Mouse (Mus musculus): ENCODE results near the gene Fcho1. TPM values are rescaled to one million over a fixed set of nuclear protein-coding genes. Genes with fewer than 3 reads are reported as not detected.
A peak's percentile ranks its signal among the peaks of the same experiment; 100 is the strongest.

Gene Fcho1
- total and polyA plus RNA-seq, 2 experiments from 2014 or later, result 68.7 to 97.2 TPM

DNA sequence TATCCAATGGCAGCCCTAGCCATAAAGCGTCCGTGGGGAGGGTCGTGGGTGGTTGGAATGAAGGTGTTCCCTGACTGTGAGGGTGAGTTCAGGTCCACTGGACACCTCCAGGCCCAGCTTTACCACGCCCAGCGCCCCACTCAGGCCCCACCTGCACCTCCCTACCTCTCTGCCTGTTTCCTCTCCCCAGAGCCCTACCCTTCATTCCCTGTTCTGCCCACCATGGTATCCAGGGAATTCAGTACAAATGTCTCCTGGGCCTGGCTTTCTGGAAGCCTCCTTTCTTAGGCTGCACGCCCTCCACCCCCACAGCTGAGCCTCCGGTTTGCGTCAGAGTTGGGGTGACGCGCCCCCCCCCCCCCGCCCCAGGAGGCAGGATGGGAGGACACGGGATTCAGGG, 55.3 kb downstream of the Fcho1 start:
- H3K4me1 ChIP-seq (ENCODE audit: insufficient read depth), result peaks cover 16% of the 10 kb centered on the region
- TF ChIP-seq CTCF (IDR thresholded peaks at IDR 0.05; ENCODE audit: low read depth), result no peak
- H3K9ac ChIP-seq, result peak overlapping the region; percentile 77
- H3K4me2 ChIP-seq (ENCODE audit: low read depth), result peak overlapping the region; percentile 76
- no peaks in the 10 kb centered on the region for H3K27me3 ChIP-seq (ENCODE audit: insufficient read depth, low read length)
- peak; percentile 38 for DNase-seq
- H3K9me3 ChIP-seq (ENCODE audit: low read length), result no peaks in the 10 kb centered on the region
- ATAC-seq, result peak; percentile 25
- WGBS, result 9% methylated on average over 8 of the region's 12 CpGs
- peak overlapping the region; percentile 60 for H3K4me3 ChIP-seq (ENCODE audit: low read depth, low read length)
- peak overlapping the region; percentile 86 for H3K27ac ChIP-seq (ENCODE audit: low read depth, low read length)
- H3K36me3 ChIP-seq (ENCODE audit: insufficient read depth), result no peaks in the 10 kb centered on the region; the same call in 1 of the 2 replicates

DNA sequence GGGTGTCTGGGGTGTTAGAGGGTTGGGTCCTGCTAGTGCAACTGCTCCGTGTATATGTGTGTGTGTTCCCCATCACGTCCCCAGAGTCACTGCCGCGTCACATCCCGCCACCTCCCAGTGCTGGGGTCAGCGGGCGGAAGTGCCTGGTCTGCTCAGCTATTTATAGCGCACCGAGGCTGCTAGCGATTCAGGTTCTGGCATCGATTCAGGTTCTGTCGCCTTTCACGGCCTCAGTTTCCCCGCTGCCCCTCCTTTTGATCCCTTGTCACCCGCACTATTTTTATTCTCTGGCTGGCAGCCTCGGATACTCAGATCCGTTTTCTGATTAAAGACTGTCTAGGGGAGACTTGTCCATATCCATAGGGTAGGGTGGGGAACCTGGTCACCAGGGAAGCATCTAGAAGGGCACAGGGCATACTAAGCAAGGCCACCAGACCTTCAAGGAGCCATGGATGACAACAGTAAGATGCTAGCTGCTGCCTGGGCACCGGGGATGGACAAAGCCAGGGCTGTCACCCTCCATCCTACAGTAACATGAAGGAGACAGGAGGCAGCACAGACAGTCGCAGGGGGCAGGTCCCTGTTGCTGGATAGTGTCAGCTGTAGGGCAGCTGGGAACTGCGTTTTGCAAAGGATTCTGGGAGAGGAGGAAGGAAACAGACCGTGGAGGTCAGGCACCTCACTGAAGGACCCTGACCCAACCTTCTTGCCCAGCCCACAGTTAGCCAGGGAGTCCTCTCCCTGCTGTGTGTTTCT, 57.1 kb downstream of the Fcho1 start:
- no peak for ATAC-seq
- TF ChIP-seq CTCF (IDR thresholded peaks at IDR 0.05; ENCODE audit: low read depth), result no peak
- Histone ChIP-seq H3K4me1 (ENCODE audit: insufficient read depth) (peaks cover 16% of the 10 kb centered on the region), H3K27me3 (ENCODE audit: insufficient read depth, low read length) (no peaks in the 10 kb centered on the region), H3K9ac (peak overlapping the region; percentile 7; the same call in 1 of the 2 replicates), H3K36me3 (ENCODE audit: insufficient read depth) (peaks cover 17% of the 10 kb centered on the region), H3K9me3 (ENCODE audit: low read length) (no peaks in the 10 kb centered on the region), H3K4me3 (ENCODE audit: low read depth, low read length) (no peak overlapping the region), H3K27ac (ENCODE audit: low read depth, low read length) (no peak overlapping the region), H3K4me2 (ENCODE audit: low read depth) (peak overlapping the region; percentile 35)
- DNase-seq, result no peak
- WGBS, result 7% methylated on average over 21 of the region's 21 CpGs

DNA sequence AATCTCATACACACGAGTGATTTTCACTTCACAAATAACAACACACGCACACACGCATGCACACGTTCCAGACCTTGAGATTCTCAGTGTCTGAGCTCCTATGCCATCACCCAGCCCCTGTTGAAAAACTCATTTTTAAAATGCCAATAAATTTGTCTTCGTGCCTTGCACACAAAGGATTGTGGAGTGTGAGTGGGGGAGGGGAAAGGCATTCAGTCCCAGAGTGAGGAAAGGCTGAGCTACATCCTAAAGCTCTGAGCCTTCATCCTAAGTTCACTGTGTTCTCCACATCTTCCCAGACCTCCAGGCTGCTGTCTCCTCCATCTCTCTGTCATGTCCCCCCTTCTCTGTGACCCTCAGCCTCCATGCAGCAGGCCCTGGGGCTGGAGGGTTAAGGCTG, 58.3 kb downstream of the Fcho1 start:
- Histone ChIP-seq H3K4me3 (ENCODE audit: low read depth, low read length) (no peak overlapping the region), H3K27me3 (ENCODE audit: insufficient read depth, low read length) (no peaks in the 10 kb centered on the region), H3K27ac (ENCODE audit: low read depth, low read length) (peak overlapping the region; percentile 40), H3K9ac (0 out of 2 replicates have a peak overlapping the region, but pooled peaks have one; percentile 25), H3K9me3 (ENCODE audit: low read length) (no peaks in the 10 kb centered on the region), H3K36me3 (ENCODE audit: insufficient read depth) (peaks cover 28% of the 10 kb centered on the region), H3K4me1 (ENCODE audit: insufficient read depth) (peaks cover 16% of the 10 kb centered on the region), H3K4me2 (ENCODE audit: low read depth) (peak overlapping the region; percentile 35)
- TF ChIP-seq CTCF (IDR thresholded peaks at IDR 0.05; ENCODE audit: low read depth), result no peak
- no peak for ATAC-seq
- WGBS, result 33% methylated on average over 5 of the region's 5 CpGs
- DNase-seq, result peak; percentile 57

DNA sequence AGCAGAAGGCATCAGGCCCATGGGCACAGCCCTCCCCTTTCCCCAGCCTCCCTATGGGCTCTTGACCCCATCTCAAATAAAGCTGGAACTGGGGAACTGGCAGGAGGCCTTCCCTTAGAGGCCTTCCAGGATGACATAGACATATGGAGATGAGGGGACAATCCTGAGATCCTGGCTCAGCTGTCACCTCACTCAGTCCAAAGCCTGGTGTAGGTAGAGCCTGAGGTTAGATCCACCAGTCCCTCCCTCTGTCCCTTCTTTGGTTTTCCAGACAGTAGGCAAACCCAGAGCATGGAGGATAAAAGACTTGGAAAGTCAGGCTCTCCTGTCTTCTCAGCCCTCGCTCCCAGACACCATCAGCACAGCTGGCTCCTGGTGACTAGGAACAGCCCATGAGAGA, 58.7 kb downstream of the Fcho1 start:
- Histone ChIP-seq H3K4me2 (ENCODE audit: low read depth) (no peak overlapping the region), H3K9me3 (ENCODE audit: low read length) (no peaks in the 10 kb centered on the region), H3K4me1 (ENCODE audit: insufficient read depth) (peaks cover 13% of the 10 kb centered on the region), H3K9ac (no peak overlapping the region), H3K27ac (ENCODE audit: low read depth, low read length) (peak overlapping the region; percentile 40; the same call in 1 of the 2 replicates), H3K4me3 (ENCODE audit: low read depth, low read length) (no peak overlapping the region), H3K36me3 (ENCODE audit: insufficient read depth) (peaks cover 32% of the 10 kb centered on the region), H3K27me3 (ENCODE audit: insufficient read depth, low read length) (no peaks in the 10 kb centered on the region)
- ATAC-seq, result no peak
- WGBS, result 25% methylated on average over 1 of the region's 1 CpGs
- no peak for TF ChIP-seq CTCF (IDR thresholded peaks at IDR 0.05; ENCODE audit: low read depth)
- DNase-seq, result peak; percentile 40

DNA sequence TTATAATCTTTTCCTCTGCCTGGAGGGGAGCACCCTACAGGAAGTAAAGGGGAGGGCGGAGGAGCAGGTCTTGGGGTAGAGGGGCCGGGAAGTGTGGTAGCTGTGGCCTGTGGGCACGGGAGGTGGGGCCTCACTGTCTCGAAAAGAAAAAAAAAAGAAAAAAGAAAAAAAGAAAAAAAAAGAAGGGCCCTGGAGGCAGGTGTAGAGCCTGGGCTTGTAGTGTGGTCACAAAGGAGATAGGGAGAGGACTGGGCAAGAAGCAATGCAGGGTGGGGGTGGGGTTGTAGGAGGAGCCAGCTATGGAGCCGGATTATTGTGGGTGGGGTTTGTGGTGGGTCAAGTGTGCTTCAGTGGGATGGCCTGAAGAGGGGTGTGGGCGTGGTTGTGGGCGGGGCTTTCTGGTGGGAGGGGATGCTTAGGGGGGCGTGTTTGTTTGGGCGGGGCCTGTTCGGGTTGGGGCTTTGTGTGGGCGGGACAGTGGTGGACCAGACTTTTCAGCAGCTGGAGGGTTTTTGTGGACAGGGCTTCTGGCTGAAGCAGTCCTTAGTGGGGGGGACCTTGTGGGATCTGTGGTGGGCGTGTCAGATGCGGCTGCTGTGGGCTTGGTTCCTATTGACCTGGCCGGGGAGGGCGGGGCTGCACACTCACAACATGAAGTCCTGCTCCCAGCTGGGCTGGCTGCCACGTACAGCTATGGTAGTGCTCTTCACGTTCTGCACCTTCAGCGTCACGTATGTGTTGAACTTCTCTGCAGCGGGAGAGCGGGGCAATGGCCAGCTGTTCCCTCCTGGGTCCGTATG, 60.0 kb downstream of the Fcho1 start:
- no peak for DNase-seq
- no peaks in the 10 kb centered on the region for H3K27me3 ChIP-seq (ENCODE audit: insufficient read depth, low read length)
- H3K36me3 ChIP-seq (ENCODE audit: insufficient read depth), result peaks cover 34% of the 10 kb centered on the region
- H3K9me3 ChIP-seq (ENCODE audit: low read length), result no peaks in the 10 kb centered on the region
- H3K4me1 ChIP-seq (ENCODE audit: insufficient read depth), result peaks cover 12% of the 10 kb centered on the region
- no peak overlapping the region for H3K9ac ChIP-seq
- 7% methylated on average over 22 of the region's 22 CpGs for WGBS
- no peak overlapping the region for H3K4me2 ChIP-seq (ENCODE audit: low read depth)
- no peak for ATAC-seq
- TF ChIP-seq CTCF (IDR thresholded peaks at IDR 0.05; ENCODE audit: low read depth), result no peak
- H3K27ac ChIP-seq (ENCODE audit: low read depth, low read length), result no peak overlapping the region
- no peak overlapping the region for H3K4me3 ChIP-seq (ENCODE audit: low read depth, low read length)

DNA sequence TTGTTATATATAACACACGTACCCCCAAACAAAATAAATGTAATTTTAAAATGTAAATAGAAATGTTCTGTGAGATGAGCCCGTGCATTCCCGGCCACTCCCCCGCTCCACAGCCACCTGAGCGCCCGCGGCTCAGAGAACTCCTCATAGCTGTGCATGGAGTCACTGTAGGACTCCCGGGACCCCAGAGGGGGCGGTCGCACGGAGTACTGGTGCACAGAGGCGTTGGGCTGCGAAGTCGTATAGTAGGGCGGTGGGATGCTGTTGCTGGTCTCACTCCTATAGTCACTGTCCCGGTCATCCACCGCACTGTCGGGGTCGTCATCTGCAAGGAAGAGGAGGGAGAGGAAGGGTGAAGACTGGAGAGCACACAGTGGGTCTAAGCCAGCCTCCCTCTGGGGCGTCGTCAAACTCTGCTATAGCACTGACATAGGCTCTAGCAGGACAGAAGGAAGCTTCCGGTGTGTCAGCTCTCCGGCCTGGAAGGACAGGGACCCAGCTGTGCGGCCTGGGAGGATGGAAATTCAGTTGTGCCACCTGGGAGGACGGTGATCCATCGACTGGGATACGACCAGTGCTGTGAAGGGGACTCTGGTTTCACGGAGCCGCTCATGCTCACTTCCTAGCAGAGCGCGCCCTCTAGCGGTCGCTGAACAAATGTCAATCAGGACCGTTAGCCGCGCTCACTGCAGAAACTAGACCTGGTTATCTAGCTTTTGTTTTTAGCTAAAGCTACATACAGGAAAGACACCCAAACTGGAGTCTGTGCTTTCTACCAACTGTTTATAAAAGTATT, 65.0 kb downstream of the Fcho1 start:
- TF ChIP-seq CTCF (IDR thresholded peaks at IDR 0.05; ENCODE audit: low read depth), result peak; percentile 93
- Histone ChIP-seq H3K27me3 (ENCODE audit: insufficient read depth, low read length) (0 out of 2 replicates have a peak, but pooled peaks cover 4% of the 10 kb centered on the region), H3K4me2 (ENCODE audit: low read depth) (no peak overlapping the region), H3K36me3 (ENCODE audit: insufficient read depth) (peaks cover 55% of the 10 kb centered on the region), H3K4me3 (ENCODE audit: low read depth, low read length) (no peak overlapping the region), H3K9ac (no peak overlapping the region), H3K4me1 (ENCODE audit: insufficient read depth) (no peaks in the 10 kb centered on the region), H3K9me3 (ENCODE audit: low read length) (no peaks in the 10 kb centered on the region), H3K27ac (ENCODE audit: low read depth, low read length) (no peak overlapping the region)
- DNase-seq (peak; percentile 94), ATAC-seq (peak; percentile 85)
- 8% methylated on average over 36 of the region's 36 CpGs for WGBS

Data from forebrain, postnatal 0 days (tissue).